Mouse (Mus musculus) telencephalon, adult 2 months (tissue): ENCODE data around the gene Acox3.

Experiments used
- DNase-seq: peaks from one replicate; pipeline ENCODE4 v3.0.0-alpha.2; 2011; ENCODE audit warnings: low read depth, low spot score

Acox3 gene

DNA sequence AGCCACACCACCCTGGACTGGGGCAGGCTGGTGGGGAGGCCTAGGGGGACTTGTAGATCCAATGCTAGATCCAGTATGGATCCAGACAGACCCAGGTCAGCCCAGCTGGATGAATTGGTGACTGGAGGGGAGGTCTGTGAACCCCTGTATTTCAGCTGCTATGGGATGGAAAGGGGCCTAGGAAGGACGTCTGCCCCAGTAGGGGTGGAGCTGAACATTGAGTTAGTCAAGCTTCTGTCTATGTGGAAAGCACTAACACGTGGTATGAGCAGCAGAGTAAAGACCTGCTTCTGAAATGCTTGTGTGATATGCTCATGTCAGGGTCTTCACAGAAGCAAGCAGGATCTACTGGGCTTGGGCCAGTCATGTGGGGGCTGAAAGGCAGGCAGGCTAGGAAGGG lies 65.4 kb downstream of the Acox3 start:
- no peak for DNase-seq

DNA sequence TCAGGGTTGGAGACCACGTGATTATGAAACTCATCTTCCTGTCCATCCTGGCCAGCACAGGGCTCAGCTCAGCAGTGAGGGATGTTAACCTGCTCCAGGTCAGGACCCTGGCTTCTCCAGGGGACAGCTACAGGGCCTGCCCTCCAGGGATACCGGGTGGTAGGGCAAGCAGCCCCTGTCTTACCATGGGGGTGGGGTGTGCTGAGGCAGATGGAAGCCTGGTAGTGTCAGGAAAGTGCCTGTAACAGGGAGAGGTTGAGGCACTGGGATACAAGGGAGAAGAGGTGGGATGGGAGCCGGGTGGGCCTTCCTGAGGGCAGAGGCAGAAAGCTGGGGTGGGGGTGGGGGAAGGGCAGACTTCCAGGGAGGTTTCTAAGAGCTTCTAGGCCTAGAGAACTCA lies 69.5 kb downstream of the Acox3 start:
- no peak for DNase-seq

DNA sequence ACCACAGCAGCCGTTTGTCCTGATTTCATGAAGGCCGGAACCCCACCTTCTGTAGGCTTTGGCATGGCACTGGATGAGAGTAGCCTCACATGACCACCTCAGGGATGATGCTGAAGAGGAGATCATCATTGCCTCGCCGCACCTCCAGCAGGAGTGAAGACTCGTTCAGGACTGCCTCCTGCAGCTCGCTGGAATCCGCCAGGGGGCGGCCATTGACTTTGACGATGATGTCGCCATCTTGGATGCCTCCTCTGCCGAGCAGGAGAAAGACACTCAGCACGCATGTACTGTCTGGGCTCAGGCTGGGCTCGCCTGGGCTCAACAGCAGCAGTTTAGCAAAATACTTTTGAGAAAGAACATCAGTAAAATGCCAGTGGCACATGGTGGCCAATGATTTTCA lies 70.0 kb downstream of the Acox3 start:
- no peak for DNase-seq

- no peak for DNase-seq
Measured at GRCm38 (mm10) chr5:35653743-35654395, 71.0 kb downstream of the Acox3 start.

DNA sequence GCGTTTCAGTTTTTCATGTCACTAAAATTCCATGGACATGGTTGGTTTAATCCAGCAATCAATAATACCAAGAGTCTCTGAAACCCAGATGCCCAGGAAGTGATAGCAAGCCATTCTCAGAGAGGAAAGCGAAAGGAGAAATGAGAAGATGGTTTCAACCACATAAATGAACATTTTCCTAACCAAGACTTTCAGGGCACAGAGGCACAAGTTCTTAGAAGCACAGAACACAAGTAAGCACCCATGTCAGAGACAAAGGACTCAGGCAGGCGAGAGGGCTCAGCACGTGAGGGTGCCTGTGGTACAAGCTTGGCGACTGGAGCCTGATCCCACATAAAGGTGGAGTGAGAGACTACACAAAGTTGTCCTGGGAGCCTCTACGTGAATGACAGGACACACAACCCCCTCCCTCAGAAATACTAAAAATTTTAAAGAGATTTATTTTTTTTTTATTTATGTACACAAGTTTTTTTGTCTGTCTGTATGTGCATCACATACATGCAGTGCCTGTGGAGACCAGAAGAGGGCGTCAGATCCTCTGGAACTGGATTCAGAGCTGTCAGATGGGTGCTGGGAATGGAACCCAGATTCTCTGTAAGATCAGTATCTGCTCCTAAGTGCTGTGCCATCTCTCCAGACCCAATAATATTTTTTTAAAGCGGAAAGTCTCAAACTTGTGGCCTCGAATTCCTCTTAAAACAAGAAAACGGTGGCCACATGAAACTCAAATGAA lies 73.1 kb downstream of the Acox3 start:
- no peak for DNase-seq

DNA sequence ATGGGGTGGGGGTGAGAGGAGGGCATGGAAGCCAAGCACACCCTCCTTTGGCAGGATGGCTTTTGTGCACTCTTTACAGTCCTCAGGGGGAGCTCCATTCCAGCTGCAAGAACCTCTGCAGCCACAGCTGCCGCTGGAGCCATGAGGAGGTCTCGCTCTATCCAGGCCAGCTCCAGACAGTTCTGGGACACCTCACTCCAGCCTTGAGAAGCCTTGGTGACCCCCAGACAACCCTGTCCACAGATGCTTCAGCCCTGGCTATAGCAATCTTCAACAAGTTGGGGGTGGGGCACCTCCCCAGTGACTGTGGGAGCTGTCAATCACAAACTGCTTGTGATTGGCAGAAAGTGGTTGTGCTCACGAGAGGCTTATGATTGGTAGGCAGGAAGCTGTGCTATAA lies 76.7 kb downstream of the Acox3 start:
- no peak for DNase-seq

- no peak for DNase-seq
Measured at GRCm38 (mm10) chr5:35661210-35661609, 78.4 kb downstream of the Acox3 start.

DNA sequence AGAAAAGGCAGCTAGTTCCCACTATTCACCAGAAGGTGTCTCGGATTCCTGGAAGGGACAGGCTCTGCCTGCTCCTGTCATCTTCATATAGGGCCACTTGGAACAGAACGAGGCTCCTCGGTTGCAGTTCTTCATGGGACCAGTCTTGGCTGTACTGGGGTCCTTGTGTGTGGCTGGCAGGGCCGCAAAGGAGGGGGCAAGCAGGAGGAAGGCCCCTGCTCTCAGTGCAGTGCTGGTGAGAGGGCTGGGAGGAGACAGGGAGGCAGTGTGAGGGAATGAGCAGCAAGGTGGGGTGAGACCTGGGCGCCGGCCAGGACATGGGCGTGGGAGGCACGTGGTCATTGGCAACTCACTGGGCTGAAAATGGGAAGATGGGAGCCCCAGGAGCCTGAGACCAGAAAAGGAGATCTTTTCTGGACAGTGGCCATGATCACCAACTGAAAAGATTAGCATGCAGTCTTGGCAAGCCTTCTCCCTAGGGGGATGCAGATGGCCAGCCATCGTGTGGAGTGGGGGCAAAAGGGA lies 79.2 kb downstream of the Acox3 start:
- DNase-seq = no peak
